Mouse (Mus musculus) thymus, adult 2 months (tissue): ENCODE data around the gene Syt1.

Source experiments
- CTCF ChIP-seq: fragments of 200-500 bp; IDR thresholded peaks from 2 replicates; pipeline ENCODE4 v1.5.1; 2012; ENCODE audit warnings: mild to moderate bottlenecking, control low read depth, low read length, moderate library complexity, borderline replicate concordance; ENCODE audit not compliant: control insufficient read depth, poor library complexity, insufficient read depth; ENCODE audit errors: extremely low read depth
- POLR2A ChIP-seq: fragments of 200-500 bp; IDR thresholded peaks from 2 replicates; pipeline ENCODE4 v1.6.1; 2012; ENCODE audit warnings: mild to moderate bottlenecking, low read length, control low read depth, moderate library complexity; ENCODE audit not compliant: control insufficient read depth, poor library complexity, insufficient read depth; ENCODE audit errors: extremely low read depth

DNA sequence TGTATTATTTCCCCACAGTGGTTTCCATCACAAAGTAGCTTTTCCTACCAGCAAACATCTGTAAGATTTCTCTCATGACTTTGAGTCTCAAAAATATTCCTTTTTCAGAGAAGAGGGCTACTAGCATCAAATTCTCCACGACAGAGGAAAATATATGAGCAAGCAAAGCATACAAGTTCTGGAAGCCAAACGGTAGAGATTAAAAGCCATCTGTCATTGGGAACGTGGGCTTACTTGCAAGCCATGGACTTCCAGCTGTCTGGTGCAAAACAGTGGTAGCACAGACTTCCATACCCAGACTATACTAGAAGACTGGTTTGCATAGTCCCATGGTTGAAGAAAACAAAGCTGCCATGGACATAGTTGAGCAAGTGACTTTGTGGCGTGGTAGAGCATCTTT, 106.4 kb downstream of the Syt1 start:
- TF ChIP-seq POLR2A = no peak
- no peak for TF ChIP-seq CTCF
